Mouse (Mus musculus): ENCODE data around the gene Pla2g2c.

Pla2g2c gene

GRCm38 (mm10) chr4:138724354-138725126, at the start of gene Pla2g2c:
Gene Pla2g2c (plus strand): TSS chr4:138724792.
- DNase-seq (ENCODE audit: low read depth), result peak; percentile 29

DNA sequence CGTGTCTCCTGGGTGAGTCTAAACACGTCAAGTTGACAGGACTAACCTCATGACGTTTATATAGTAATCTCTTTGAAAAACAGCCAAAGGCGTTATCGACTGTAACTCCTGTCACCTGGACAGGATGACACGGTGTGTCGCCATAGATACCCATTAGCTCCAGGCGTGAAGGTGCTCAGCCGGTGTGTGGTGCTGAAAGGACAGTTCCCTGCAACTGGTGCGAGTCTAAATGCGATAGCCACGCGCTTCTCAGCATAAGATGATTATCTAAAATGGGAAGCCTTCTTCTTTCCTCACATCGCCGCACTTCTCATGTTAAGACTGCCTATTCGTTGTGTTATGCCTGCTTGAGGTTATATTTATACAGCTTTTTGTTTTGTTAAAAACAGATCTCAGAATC, 48.1 kb upstream of the Pla2g2c start:
- peak; percentile 2 for DNase-seq (ENCODE audit: low read depth)

DNA sequence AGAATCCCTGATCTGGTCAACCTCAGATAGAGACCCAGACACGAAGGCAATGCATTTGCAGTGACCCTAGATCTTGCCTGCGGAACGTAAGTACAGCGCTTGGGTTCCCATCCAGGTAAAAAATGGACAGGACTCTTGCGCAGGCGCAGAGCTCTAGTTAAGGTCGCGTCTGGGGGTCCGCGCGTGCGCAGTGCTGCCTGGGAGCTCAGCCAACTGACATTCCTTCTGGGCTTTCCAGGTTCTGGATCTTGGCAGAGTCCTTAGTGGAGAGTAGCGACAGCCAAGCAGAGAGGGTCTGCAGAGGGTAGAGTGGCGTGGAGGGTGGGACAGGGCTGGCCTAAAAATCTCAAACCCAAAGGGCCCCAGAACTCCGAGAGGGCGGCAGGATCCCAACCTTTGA, 47.0 kb upstream of the Pla2g2c start:
- DNase-seq (ENCODE audit: low read depth), result no peak

- DNase-seq (ENCODE audit: low read depth), result no peak
These were observed 44.5 kb upstream of the Pla2g2c start for GRCm38 (mm10) chr4:138680124-138680523.

DNA sequence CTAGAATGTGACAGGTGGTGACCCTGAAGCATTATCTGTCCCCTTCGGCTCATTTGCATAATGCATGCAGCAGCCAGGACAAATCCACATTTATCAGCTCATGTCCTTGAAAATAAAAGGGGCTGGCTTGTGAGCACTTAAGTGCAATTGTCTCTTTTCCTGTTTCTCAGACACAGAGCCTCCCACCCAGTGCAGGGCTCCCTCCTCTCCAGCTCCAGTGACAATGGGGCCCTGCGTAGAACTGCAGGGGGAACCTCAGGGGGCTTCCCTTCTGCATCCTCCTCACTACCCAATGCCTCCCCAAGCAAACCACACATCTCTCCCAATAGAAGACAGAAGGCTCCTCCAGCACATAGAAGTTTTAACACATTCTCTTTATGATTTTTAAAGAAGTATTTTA, 41.8 kb upstream of the Pla2g2c start:
- DNase-seq (ENCODE audit: low read depth), result no peak

DNA sequence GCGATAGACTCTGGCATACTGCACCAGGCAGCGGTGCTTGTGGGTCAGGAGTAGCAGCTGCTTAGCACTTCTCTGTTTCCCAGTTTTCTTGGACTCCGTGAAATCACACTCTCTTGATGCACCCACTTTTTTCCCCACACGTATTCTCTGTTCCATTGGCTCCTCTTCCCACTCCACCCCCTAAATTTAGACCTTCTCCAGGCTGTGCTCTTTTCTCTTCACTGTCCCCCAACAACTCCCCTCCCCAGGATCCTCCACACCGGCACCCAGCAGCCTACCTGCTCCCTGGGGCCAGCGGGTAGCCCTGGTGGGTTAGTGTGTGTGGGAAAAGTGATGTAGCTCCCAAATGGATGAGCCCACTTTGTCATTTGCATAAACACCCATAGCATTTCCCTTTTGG, 38.8 kb upstream of the Pla2g2c start:
- no peak for DNase-seq (ENCODE audit: low read depth)

GRCm38 (mm10) chr4:138689094-138689512, 35.5 kb upstream of the Pla2g2c start:
- DNase-seq (ENCODE audit: low read depth), result no peak

- DNase-seq (ENCODE audit: low read depth), result no peak
These were observed 34.0 kb upstream of the Pla2g2c start for GRCm38 (mm10) chr4:138690561-138690960.

GRCm38 (mm10) chr4:138691443-138692181, 33.0 kb upstream of the Pla2g2c start:
- DNase-seq (ENCODE audit: low read depth), result no peak

DNA sequence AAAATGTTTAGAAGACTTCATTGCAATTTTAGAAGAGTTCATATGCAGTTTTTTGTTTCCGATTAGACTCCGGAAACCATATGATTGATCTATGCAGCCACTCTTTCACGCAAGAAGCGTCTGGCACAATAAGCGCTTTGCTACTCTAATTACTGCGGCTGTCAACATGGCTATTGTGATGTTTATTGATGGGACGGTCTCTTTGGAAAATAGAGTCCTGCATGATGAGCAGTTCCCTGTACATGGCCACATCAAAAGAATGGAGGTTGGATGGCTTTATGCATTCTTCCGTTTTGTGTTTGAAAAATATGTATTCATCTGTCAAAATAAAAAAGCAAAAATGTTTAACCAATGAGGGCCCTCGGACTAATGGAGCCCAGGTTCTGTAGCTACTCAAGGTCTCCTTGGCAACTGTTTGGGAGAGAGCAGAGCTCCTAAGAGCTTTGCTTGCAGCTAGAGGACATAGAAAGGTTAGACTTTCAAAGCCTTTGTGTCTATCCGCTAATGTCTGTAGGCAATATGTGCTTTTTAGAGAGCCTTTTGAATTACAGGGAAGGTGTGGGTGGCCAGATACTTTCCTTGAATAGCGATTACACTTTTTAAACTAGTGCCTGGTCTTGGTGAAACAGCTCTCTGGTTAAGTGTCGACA, 31.4 kb upstream of the Pla2g2c start:
- DNase-seq (ENCODE audit: low read depth), result no peak

GRCm38 (mm10) chr4:138696720-138697119, 27.9 kb upstream of the Pla2g2c start:
- DNase-seq (ENCODE audit: low read depth), result no peak

GRCm38 (mm10) chr4:138697166-138697860, 27.3 kb upstream of the Pla2g2c start:
- DNase-seq (ENCODE audit: low read depth), result no peak

GRCm38 (mm10) chr4:138698296-138698695, 26.3 kb upstream of the Pla2g2c start:
- no peak for DNase-seq (ENCODE audit: low read depth)

DNA sequence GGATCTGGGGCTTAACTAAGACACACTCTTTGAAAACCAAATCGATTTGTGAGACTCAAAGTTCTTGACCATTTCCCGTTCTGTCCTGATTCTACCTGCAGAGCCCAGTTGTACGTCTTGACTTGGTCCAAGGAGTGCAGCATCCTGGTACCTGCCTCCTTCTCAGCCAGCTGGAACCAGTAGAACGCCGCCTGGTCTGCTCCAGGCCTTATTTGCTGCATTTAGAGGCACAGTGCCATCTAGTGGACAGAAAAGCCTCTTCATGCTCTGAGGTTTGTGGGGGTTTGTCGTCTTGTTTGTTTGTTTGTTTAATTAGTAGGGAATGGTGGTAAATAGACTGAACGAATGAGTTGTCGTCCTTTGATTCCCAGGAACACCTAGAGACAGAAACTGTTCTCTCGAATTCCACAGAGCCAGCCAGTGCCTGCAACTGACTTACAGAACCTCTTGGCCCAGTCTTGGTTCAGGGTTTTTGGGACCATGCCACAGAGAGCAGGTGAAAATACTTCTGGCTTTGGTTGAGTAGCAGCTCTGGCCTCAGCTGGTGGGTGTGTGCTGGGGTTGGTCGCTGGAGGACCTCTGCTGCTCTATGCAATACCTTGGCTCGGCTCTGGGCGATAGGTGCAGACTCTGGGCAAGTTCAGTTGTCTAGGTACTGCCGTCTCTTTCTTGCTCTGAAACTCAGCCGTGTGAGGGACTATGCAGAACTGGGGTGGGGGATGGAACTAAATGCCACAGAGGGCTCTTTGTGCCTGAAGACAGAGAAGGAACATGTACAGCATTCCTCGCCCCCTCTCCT, 24.2 kb upstream of the Pla2g2c start:
- peak; percentile 67 for DNase-seq (ENCODE audit: low read depth)

- DNase-seq (ENCODE audit: low read depth), result no peak
These were observed 23.5 kb upstream of the Pla2g2c start for GRCm38 (mm10) chr4:138701111-138701510.

GRCm38 (mm10) chr4:138702031-138702430, 22.6 kb upstream of the Pla2g2c start:
- DNase-seq (ENCODE audit: low read depth), result no peak

DNA sequence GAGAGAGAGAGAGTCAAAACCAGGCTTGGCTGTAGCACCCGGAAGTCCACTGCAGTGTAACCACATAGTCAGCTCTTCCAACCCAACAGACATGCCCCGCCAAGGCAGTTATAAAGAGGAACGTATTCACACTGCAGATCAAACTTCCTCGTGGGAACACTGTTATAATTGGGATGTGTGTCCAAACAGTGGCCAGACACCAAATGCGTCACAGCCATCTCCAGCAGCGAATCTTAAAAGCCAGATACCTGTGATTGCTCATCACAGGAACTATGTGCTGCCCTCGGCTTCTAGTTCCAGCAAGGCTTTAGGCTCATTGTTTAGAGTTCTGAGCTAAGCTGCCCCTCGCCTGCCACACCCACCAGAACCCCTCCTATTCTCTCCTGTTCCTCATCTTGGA, 22.1 kb upstream of the Pla2g2c start:
- no peak for DNase-seq (ENCODE audit: low read depth)

GRCm38 (mm10) chr4:138703591-138703990, 21.0 kb upstream of the Pla2g2c start:
- DNase-seq (ENCODE audit: low read depth), result no peak

- no peak for DNase-seq (ENCODE audit: low read depth)
These were observed 20.4 kb upstream of the Pla2g2c start for GRCm38 (mm10) chr4:138704169-138704568.

DNA sequence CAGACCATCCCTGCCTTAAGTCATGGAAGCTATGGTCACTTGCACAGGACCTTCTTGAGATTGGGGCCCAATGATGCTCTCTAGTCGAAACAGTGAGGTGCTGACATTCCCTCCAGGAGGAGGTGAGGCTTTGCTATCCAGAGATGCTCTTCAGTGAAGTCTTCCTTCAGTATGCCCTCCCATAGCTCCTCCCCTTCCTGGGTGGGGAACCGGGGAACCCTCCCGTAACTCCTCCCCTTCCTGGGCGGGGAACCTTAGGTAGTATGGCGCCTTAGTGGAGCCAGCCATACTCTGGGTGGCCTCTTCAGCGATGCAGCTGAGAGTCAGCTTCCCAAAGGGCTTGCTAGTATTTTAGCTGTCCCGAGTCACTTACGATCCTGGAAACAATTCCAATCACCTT, 18.0 kb upstream of the Pla2g2c start:
- no peak for DNase-seq (ENCODE audit: low read depth)

GRCm38 (mm10) chr4:138708636-138709035, 16.0 kb upstream of the Pla2g2c start:
- DNase-seq (ENCODE audit: low read depth), result peak; percentile 29

Measured in induced T-regulatory cell, adult 2 months (primary cell).